Mouse (Mus musculus): ENCODE measurements around the gene Sstr3. TPM values are rescaled to one million over a fixed set of nuclear protein-coding genes. Genes with fewer than 3 reads are reported as not detected.

Sstr3 gene
- polyA plus RNA-seq, 1 experiment, result 6.0 TPM

DNA sequence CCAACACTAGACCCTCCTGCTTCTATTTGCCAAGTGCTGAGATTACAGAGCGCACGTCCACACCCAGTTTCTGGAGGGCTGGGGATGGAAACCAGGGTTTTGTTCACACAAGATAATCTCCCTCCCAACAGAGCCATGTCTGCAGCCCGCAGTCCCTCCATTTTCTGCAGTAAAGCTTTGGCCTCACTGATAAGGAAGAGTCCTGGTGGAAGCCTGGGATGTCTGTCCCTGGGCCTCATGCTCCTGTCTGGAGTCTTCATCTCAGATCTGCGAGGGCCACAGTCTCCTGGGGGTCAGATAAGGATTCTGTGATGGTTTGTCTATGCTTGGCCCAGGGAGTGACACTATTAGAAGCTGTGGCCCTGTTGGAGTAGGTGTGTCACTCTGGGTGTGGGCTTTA, 43.6 kb upstream of the Sstr3 start:
- Histone ChIP-seq H3K27ac (ENCODE audit: control insufficient read depth, insufficient read depth, low read depth, low read length) (no peak overlapping the region), H3K36me3 (ENCODE audit: control insufficient read depth, insufficient read depth, low read length) (no peaks in the 10 kb centered on the region), H3K27me3 (ENCODE audit: control insufficient read depth, insufficient read depth, low read length) (no peaks in the 10 kb centered on the region), H3K4me3 (ENCODE audit: control insufficient read depth, low read depth, low read length) (no peak overlapping the region), H3K4me1 (ENCODE audit: control insufficient read depth, insufficient read depth, low read length) (peaks cover 15% of the 10 kb centered on the region)
- TF ChIP-seq CTCF (IDR thresholded peaks at IDR 0.05; ENCODE audit: control insufficient read depth, insufficient read depth, insufficient replicate concordance, low read depth, low read length), result no peak
- TF ChIP-seq POLR2A (IDR thresholded peaks at IDR 0.05; ENCODE audit: control insufficient read depth, low read depth, low read length), result no peak

- Histone ChIP-seq H3K36me3 (ENCODE audit: control insufficient read depth, insufficient read depth, low read length) (no peaks in the 10 kb centered on the region), H3K4me3 (ENCODE audit: control insufficient read depth, low read depth, low read length) (no peak overlapping the region), H3K27ac (ENCODE audit: control insufficient read depth, insufficient read depth, low read depth, low read length) (no peak overlapping the region), H3K27me3 (ENCODE audit: control insufficient read depth, insufficient read depth, low read length) (no peaks in the 10 kb centered on the region), H3K4me1 (ENCODE audit: control insufficient read depth, insufficient read depth, low read length) (peaks cover 15% of the 10 kb centered on the region)
- TF ChIP-seq CTCF (IDR thresholded peaks at IDR 0.05; ENCODE audit: control insufficient read depth, insufficient read depth, insufficient replicate concordance, low read depth, low read length), result peak; percentile 94
- TF ChIP-seq POLR2A (IDR thresholded peaks at IDR 0.05; ENCODE audit: control insufficient read depth, low read depth, low read length), result no peak
These were observed 42.8 kb upstream of the Sstr3 start for GRCm38 (mm10) chr15:78587050-78587994.

GRCm38 (mm10) chr15:78585404-78585803, 40.9 kb upstream of the Sstr3 start:
- TF ChIP-seq CTCF (IDR thresholded peaks at IDR 0.05; ENCODE audit: control insufficient read depth, insufficient read depth, insufficient replicate concordance, low read depth, low read length) (no peak), POLR2A (IDR thresholded peaks at IDR 0.05; ENCODE audit: control insufficient read depth, low read depth, low read length) (no peak)
- Histone ChIP-seq H3K27ac (ENCODE audit: control insufficient read depth, insufficient read depth, low read depth, low read length) (no peak overlapping the region), H3K36me3 (ENCODE audit: control insufficient read depth, insufficient read depth, low read length) (no peaks in the 10 kb centered on the region), H3K4me3 (ENCODE audit: control insufficient read depth, low read depth, low read length) (no peak overlapping the region), H3K4me1 (ENCODE audit: control insufficient read depth, insufficient read depth, low read length) (peaks cover 9% of the 10 kb centered on the region), H3K27me3 (ENCODE audit: control insufficient read depth, insufficient read depth, low read length) (no peaks in the 10 kb centered on the region)

GRCm38 (mm10) chr15:78583352-78583751, 38.9 kb upstream of the Sstr3 start:
- no peak overlapping the region for H3K27ac ChIP-seq (ENCODE audit: control insufficient read depth, insufficient read depth, low read depth, low read length)
- no peaks in the 10 kb centered on the region for H3K36me3 ChIP-seq (ENCODE audit: control insufficient read depth, insufficient read depth, low read length)

GRCm38 (mm10) chr15:78576284-78576810, 31.9 kb upstream of the Sstr3 start:
- no peak overlapping the region for H3K27ac ChIP-seq (ENCODE audit: control insufficient read depth, insufficient read depth, low read depth, low read length)
- peaks cover 5% of the 10 kb centered on the region for H3K4me1 ChIP-seq (ENCODE audit: control insufficient read depth, insufficient read depth, low read length)
- TF ChIP-seq POLR2A (IDR thresholded peaks at IDR 0.05; ENCODE audit: control insufficient read depth, low read depth, low read length), result no peak
- TF ChIP-seq CTCF (IDR thresholded peaks at IDR 0.05; ENCODE audit: control insufficient read depth, insufficient read depth, insufficient replicate concordance, low read depth, low read length), result no peak
- H3K36me3 ChIP-seq (ENCODE audit: control insufficient read depth, insufficient read depth, low read length), result no peaks in the 10 kb centered on the region
- H3K27me3 ChIP-seq (ENCODE audit: control insufficient read depth, insufficient read depth, low read length), result no peaks in the 10 kb centered on the region
- no peak overlapping the region for H3K4me3 ChIP-seq (ENCODE audit: control insufficient read depth, low read depth, low read length)

More at GRCm38 (mm10) chr15:78583352-78583751, 38.9 kb upstream of the Sstr3 start:
- no peaks in the 10 kb centered on the region for H3K27me3 ChIP-seq (ENCODE audit: control insufficient read depth, insufficient read depth, low read length)
- no peak overlapping the region for H3K4me3 ChIP-seq (ENCODE audit: control insufficient read depth, low read depth, low read length)
- peaks cover 9% of the 10 kb centered on the region for H3K4me1 ChIP-seq (ENCODE audit: control insufficient read depth, insufficient read depth, low read length)
- no peak for TF ChIP-seq CTCF (IDR thresholded peaks at IDR 0.05; ENCODE audit: control insufficient read depth, insufficient read depth, insufficient replicate concordance, low read depth, low read length)
- no peak for TF ChIP-seq POLR2A (IDR thresholded peaks at IDR 0.05; ENCODE audit: control insufficient read depth, low read depth, low read length)

- TF ChIP-seq POLR2A (IDR thresholded peaks at IDR 0.05; ENCODE audit: control insufficient read depth, low read depth, low read length), result no peak
- no peak for TF ChIP-seq CTCF (IDR thresholded peaks at IDR 0.05; ENCODE audit: control insufficient read depth, insufficient read depth, insufficient replicate concordance, low read depth, low read length)
- H3K36me3 ChIP-seq (ENCODE audit: control insufficient read depth, insufficient read depth, low read length), result no peaks in the 10 kb centered on the region
- no peak within 1 kb of the TSS for H3K27ac ChIP-seq (ENCODE audit: control insufficient read depth, insufficient read depth, low read depth, low read length)
These were observed 28.3 kb upstream of the Sstr3 start, which contains the start of gene Rac2 for GRCm38 (mm10) chr15:78572658-78573397. Rac2 (minus strand) TSS chr15:78572783.

DNA sequence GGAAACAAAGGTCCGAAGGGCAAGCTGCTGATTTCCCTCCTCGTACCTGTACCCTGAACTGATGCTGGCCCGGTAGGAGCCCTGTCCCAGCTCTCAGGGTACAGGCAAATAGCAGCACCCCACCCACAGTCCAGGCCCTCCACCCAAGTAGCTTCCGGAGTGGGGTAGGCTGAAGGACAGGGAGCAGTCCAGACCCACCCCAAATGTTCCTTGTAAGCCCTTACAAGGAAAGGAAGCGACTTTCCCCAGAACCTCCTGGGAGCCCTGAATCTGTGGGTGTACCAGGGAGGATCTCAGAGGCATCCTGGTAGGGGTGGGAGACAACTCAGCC, 27.8 kb upstream of the Sstr3 start:
- Histone ChIP-seq H3K27me3 (ENCODE audit: control insufficient read depth, insufficient read depth, low read length) (no peaks in the 10 kb centered on the region), H3K4me1 (ENCODE audit: control insufficient read depth, insufficient read depth, low read length) (no peaks in the 10 kb centered on the region; the same call in 1 of the 2 replicates), H3K36me3 (ENCODE audit: control insufficient read depth, insufficient read depth, low read length) (no peaks in the 10 kb centered on the region), H3K4me3 (ENCODE audit: control insufficient read depth, low read depth, low read length) (no peak overlapping the region), H3K27ac (ENCODE audit: control insufficient read depth, insufficient read depth, low read depth, low read length) (no peak overlapping the region)
- TF ChIP-seq POLR2A (IDR thresholded peaks at IDR 0.05; ENCODE audit: control insufficient read depth, low read depth, low read length) (no peak), CTCF (IDR thresholded peaks at IDR 0.05; ENCODE audit: control insufficient read depth, insufficient read depth, insufficient replicate concordance, low read depth, low read length) (no peak)

More at GRCm38 (mm10) chr15:78572658-78573397, 28.3 kb upstream of the Sstr3 start, which contains the start of gene Rac2:
- Histone ChIP-seq H3K4me1 (ENCODE audit: control insufficient read depth, insufficient read depth, low read length) (no peaks in the 10 kb centered on the region; the same call in 1 of the 2 replicates), H3K4me3 (ENCODE audit: control insufficient read depth, low read depth, low read length) (no peak within 1 kb of the TSS), H3K27me3 (ENCODE audit: control insufficient read depth, insufficient read depth, low read length) (no peaks in the 10 kb centered on the region)
